Mouse (Mus musculus): ENCODE measurements at regions not wholly inside any gene's neighbourhood (a gene's known extent, or its start where the extent isn't known, plus 50 kb on each side); places are given as distances from the start of the nearest gene placed in this dataset.
"Not testable (repeated sequence)": the region's sequence is repeated elsewhere in the genome, so short reads cannot be mapped to it uniquely, and the experiment has no call there.

DNA sequence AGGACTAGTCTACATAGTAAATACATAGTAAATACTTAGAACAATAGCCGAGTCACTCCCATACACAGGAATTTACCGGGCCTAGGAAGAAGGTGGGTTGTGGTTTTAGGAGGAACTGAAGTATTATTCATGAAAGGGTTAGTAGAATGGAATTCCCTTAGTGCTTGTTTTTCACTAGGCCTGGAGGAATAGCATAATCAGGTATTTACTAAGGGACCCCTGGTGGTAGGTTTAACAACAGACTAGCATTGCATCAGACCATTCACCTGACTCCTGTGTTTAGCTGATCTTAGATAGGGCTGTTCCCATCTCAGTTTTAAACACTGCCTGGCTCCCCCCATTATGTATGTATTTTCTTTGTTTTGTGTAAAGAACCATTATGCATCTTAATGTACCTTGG, 339.0 kb downstream of the Dync2h1 start:
- not testable (repeated sequence) for DNase-seq (ENCODE audit: low read depth, low spot score)

DNA sequence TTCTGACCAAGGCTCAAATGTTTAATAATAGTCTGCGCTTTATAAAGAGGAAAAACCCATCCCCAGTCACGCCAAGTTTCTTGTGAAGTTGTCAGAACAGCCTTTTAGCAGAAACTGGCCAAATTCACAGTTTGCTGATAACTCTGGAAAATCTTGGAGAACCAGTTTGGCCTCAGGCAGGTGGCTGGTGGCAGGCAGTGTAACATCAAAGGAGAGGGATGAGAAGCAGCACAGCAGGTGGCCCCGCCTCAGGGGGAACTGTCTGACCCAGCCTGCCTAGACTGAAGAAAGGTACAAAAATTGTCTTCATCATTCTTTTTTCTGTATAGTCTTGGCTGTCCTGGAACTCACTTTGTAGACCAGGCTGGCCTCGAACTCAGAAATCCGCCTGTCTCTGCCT, 349.3 kb downstream of the Dync2h1 start:
- not testable (repeated sequence) for DNase-seq (ENCODE audit: low read depth, low spot score)

DNA sequence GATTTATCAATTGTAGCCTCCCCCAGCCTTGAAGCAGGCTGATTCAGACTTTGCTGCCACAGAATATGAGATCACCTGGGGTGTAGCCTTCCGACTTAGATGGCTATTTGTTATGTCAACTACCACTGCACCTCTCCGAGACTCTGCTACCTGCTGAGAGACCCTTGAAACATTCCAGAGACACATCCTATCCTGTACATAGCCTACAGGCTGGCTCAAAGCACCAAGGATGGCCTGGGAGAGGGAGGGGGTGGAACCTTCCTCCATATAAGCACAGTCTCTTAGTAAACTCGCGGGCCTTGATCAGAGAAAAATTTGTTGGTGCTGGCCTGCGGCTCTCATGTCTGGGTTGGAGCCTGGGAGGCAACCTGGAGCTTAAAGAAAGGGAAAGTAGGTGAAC, 349.8 kb downstream of the Dync2h1 start:
- no peak for DNase-seq (ENCODE audit: low read depth, low spot score)

DNA sequence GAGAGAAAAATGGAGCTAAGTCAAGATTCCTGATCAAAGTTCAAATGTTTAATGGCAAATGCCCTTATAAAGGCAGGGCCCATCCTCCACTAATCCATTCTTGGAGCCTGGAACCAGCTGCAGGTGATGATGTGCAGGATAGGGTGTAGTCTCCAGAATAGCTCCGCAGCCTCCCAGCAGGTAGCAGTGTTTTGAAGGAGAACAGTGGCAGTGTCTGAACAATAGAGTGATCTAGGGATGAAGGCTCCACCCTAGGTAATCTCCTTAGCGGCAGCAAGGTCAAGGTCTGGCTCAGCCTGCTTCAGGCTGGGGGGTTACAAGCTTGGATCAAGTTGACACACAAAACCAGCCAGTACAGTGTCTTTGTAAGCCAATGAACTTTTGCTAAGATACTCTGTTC, 351.4 kb downstream of the Dync2h1 start:
- DNase-seq (ENCODE audit: low read depth, low spot score): no peak

DNA sequence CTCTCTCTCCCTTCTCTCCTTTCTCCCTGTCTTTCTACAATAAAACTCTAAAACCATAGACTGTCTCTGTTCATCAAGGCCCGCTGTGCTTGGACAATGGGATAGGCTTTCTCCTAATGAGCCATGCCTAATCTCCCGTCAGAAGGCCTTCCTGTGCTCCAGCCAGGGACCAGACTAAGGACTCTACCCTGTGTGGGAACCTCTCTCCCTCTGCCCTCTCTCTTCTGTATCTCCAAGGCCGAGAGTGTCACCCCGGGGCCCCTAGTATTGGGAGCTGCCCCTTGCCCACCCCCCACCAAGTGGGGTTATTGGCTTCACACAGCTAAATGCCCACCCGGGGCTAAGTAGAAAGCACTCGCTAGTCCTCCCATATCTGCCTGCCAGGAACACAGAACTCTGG, 352.6 kb downstream of the Dync2h1 start:
- DNase-seq (ENCODE audit: low read depth, low spot score): not testable (repeated sequence)

DNA sequence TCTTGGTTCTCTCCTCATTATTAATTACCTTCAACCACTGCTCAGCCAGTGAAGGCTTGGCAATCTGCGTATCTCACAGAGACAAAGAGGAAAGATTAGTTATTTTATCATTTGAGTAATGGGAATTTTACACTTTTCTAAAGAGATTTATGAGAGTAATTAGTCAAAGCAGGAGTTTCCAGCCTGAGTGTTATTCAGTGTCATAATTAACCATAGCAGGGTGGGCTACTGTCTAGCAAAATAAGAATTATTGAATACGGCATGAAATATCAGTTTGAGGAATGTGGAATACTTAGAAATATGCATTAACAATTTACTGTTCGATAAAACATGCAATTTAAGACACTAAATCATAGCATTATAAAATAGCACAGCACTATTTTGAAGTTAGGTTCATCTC, 357.7 kb downstream of the Dync2h1 start:
- DNase-seq (ENCODE audit: low read depth, low spot score): no peak

DNA sequence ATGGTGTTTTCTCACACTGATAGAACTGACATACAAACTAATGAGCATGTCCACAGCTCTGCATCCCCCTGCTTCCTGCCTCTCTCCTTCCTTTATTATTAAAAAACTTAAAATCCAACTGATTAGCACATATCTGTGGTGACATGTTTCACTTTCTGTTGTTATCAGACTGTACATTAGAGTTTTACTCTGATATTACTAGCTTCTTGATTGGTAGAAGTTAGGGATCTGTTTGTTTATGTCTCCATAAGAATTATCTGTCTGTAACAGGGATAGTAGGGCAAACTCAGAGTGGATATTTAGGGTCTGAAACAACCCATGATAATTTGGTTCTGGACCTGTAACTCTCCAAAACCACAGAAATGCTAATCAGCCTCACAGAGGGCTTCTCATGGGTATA, 358.6 kb downstream of the Dync2h1 start:
- DNase-seq (ENCODE audit: low read depth, low spot score): no peak

DNA sequence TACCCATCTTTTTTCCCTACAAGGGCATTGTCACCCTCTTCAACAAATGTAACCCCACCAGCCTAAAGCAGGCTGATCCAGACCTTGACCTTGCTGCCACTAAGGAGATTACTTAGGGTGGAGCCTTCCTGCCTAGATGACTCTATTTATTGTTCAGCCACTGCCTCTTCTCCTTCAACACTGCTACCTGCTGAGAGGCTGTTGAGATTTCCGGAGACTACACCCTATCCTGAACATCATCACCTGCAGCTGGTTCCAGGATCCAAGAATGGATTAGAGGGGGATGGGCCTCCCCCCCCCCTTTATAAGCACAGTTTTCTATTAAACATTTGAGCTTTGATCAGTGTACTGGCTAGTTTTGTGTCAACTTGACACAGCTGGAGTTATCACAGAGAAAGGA, 360.3 kb downstream of the Dync2h1 start:
- DNase-seq (ENCODE audit: low read depth, low spot score): not testable (repeated sequence)

DNA sequence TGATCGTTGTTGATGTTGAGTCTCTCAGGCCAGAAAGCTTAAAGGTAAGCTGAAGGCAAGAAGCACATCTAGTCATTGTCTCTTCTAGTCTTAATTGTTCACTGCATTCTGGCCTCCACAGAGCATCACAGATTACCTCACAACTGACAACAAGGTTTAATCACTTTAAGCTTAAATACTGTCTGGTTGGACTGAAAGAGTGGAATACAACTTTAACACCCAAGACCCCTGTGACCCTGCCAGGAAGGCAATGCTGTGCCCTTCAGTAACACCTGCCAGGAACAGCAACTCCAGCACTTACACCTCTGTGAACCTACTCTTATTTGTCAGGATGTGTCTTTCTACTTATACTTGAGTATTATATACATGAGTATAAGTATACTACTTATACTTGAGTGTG, 360.7 kb downstream of the Dync2h1 start:
- DNase-seq (ENCODE audit: low read depth, low spot score): no peak

DNA sequence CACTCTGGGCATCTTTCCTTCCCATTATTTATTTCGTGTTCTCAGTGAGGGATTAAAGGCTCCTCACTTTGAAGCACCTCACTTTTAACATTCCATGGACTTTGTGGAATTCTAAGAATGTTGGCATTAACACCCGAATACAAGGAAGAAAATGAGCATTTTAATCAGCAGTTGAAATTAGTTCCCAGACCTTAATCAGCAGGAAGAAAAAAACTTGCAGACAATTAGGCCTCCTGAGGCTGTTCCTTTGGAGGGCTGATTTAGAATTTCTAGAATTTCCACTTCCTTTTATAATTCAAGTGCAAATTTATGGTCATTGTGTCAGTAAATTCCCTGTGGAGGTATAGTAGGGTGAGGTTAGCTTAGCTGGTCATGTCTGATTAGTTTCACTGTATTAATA, 407.6 kb downstream of the Dync2h1 start:
- no peak for DNase-seq (ENCODE audit: low read depth, low spot score)

DNA sequence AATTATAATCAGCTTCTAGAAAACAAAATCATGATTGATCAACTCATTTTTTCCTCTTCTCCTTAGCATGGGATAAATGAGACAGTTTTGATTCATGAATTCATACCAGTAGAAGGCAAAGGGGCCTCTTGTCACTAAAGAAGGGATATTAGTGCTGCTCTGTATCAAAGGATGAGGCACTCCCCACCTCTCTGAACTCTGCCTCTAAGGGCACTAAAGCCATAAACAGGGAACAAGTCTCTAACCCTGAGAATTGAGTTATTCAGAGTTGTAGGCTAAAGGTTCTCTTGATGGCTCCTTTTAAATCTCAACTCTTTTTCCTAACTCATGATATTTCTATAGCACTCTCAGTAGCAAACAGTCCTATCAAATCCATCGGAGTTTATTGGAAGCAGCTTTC, 442.8 kb downstream of the Dync2h1 start:
- no peak for DNase-seq (ENCODE audit: low read depth, low spot score)

DNA sequence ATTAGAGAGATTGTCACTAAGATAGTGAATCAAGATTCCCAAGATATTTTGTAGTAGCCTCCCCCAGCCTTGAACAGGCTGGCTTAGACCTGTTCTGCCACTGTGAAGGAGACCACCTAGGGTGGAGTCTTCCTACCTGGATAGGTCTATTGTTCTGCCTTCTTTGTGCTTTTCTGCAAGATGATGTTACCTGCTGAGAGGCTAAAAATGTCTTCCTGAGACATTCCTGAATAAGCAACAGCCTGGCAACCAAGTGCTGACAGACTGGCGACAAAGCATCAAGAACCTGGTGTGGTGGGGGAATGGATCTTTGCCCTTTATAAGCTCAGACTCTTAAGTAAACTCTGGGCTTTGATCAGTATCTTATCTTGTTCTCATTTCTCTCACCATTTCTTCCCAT, 447.8 kb downstream of the Dync2h1 start:
- DNase-seq (ENCODE audit: low read depth, low spot score): no peak

DNA sequence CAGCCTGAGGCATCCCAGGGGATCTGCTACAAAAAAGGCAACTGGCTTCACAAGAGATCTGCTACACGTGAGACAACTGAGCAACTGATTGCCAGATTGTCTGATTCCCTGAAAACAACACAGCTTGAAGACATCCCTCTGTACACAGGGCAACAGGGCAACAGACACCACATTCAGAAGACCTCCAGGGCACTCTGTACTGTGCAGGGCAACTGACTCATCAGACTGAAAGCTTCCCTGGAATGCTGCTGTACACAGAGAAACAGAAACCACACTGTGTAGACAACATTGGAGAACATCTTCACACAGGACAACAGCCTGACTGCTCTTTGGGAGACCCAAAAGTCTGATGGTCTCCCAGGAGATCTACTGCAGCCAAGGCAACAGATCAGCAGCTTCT, 456.8 kb upstream of the Ddi1 start:
- DNase-seq (ENCODE audit: low read depth, low spot score): no peak

DNA sequence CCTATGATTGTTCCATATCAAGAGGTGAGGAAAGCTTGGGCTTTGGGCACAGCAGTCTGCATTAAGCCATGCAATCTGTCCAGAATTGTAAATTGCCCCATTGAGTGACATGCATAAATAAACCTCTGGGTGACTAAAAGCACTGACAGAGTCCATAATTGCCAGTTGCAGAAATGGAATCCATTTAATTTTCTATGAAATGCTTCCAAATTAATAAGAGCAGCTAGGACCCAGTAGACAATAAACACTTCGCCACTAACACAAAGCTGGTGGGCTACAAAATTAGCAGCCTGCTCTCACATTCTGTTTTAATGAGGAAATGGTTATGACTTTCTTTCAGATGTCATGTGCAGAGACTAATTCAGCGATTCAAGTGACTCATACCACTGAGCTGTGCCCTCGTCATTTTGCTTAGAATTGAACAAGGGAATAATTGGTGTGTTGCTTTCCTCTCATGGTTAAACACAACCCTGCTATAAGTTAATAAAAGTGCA, 407.6 kb upstream of the Ddi1 start:
- peak; percentile 26 for DNase-seq (ENCODE audit: low read depth, low spot score)

DNA sequence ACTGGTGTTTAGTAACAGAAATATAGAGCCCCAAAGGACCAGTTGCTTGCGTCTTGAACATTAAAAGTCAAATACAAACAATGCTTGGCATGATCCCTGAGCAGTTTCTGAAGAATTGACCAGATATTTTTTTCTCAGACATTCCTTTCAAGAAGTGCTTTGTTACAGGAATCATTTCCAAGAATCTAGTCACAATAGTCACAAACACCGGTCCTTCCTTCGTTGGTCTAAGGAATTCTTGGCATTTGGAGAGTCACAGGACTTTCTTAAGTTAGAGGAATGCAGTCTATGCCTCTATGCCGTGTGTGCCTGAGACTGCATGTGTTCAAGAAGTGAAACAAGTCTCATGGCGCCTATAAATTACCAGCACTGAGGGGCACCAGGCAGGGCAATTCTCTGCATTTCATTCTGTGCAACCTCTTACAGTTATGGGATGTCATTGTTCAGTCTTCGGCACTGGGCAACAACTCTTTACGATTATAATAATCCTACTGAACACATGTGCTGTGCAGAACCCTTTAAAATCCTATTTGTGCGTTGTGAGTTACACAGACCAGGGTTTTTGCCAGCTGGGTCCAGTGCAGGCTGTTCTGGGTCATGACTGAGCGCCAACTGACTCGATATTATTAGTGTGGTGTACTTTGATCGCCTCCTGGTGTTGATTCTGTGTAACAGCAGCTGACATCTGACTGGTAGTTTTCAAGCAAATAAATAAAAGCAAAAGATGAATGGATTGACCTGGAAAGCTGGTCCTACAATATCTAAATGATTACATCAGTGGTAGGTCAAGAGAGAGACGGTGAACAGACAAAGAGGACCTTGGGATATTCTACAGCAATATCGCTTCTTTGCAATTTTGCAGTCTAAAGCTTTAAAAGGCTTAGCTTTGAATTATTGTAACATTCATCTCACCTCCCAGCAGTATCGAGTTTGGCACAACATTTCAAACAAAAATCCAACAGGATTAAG, 398.6 kb upstream of the Ddi1 start:
- peak; percentile 78 for DNase-seq (ENCODE audit: low read depth, low spot score)

DNA sequence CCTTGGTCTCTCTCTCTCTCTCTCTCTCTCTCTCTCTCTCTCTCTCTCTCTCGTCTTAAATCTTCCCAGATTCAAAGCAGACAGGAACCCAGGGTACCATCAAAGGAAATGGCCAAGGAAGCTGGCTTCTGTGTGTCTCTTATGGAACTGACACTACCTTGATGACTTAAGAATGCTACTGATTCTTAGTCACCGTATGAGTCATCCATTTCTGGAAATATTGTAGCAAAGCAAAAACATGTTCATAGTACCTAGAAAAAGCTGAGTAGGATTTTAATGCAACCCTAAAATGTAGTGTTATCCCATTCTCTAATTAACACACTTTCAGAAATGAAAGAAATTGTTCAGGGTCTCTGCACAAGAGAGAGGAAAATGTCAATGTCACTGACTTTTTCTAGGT, 396.0 kb upstream of the Ddi1 start:
- peak; percentile 18 for DNase-seq (ENCODE audit: low read depth, low spot score)

DNA sequence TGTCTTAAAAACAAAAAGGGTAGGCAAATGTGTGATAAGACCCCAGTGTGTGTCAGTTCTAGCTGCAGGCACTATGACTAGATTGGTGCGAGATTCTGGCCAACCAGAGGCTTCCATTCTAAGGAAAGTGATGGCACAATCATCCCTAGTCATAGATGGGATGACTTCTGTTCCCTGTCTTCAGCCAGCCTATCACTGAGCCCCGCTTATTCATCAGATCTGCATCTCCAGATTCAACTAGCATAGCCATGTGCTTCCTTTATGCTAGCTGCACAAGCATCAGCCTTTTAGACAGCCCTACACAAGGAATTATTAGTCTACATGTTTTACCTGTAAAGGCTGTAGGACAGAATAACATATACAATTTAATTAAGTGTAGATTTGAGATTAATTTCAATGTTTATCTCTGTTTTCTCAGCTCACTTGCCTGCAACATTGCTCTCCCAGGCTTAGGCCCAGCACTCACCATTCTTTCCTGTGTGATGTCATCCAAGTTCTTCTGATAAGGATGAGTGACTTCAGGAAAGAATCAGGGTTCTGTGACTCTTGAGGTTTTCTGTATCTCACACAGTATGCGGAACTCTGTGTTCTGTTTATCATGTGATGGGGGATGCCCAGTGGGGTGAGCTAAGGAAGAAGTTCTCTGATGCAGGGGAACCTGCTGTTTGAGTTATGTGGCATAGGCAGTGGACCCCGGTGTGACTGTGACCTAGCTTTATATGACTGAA, 382.8 kb upstream of the Ddi1 start:
- no peak for DNase-seq (ENCODE audit: low read depth, low spot score)

DNA sequence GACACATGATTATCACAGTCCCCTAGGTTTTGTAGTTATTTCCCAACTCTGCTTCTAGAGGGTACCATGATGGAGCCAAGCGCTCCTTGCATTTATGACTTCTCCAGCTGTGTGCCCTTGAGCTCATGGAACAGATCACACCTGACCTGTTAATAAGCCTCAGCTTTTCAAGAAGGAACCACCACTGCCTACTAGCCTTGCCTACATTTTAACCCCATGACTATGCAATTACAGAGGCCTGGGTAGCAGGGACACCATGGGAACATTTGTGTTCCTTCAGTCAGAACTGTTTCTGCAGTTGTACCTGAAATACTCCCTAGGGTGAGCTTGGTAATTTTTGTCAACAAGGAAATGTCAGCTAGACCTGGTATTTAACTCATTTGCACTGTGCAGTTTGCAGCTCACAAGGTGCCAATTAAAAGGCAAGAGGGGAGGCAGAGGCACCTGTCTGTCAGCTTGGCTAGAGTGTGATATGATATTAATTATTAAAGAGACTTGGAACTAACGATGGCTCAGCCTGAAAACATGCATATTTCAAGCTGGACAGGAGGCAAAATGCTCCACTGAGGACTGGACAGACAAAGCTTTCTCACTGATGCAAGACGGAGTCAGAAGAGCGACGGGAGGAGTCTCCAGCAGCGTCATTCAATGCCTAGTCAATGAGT, 382.1 kb upstream of the Ddi1 start:
- DNase-seq (ENCODE audit: low read depth, low spot score): no peak

DNA sequence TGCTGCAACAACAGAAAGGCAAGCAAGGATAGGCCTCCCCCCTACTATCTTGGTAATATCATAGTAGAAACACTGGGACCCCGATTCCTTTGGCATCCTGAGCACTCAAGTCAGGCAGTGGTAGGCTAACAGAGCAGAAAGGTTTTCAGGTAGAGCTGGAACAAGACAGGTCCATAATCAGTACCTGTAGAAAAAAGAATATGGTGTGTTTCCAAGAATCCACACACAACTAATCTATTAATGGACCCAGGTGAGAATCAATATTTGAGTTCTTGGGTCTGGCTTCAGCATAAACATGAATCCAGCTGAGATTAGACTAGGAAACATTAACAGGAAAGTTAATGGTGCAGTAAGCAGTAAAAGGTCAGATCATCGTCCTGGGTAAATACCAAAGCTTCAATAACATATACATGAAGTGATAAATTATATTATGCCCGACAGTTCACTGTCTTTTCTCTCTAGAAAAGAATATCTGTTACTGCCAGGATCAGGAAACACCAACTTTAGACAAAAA, 376.2 kb upstream of the Ddi1 start:
- DNase-seq (ENCODE audit: low read depth, low spot score): no peak

DNA sequence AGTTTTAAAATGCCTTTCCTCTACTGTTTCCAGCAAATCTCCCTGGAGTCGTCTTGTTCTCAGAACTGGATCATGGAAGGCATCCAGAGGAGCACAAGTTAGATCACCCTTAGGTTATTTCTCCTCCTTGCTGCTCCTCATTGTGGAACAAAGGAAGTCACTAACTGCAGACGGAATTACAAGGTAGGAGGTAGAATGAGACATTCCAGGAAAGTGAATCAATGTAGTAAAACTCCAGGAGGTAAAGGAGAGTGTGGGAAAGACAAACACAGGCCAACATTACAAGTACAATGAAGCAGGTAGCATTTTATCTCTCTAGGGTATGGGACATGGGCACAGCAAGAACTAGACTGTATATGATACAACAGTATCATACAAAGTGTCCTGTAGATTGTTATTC, 375.7 kb upstream of the Ddi1 start:
- DNase-seq (ENCODE audit: low read depth, low spot score): no peak

DNA sequence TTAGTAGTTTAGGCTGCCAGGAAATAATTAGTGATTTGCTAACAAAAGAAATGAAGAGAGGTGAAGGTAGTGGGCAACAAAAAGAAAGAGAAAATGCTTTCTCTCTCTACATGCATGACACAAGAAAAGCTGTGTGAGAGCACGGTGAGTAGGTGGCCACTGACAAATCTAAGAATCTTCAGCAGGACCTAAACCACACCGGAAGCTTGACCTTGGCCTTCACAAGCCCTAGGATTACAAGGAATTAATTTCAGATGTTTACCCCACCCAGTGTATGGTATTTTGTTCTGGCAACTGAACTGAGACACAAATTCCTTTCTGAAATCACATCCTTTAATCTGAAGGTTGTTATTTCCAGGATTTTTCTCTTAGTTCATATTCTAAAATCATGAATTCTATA, 347.5 kb upstream of the Ddi1 start:
- no peak for DNase-seq (ENCODE audit: low read depth, low spot score)

DNA sequence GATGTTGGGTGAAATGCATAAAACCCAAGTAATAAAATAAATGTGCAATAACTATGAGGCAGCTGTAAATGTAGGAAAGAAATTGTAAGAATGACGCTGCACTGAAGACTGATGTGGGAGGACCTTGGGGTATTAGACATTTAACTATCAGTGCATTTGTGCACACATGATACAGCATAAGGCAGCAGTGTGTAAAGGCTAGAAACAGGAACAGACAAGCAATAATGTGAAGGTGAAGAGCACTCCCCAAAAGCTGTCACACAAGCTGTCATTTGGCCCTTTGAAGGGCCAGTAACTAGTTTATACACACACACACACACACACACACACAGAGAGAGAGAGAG, 339.6 kb upstream of the Ddi1 start:
- no peak for DNase-seq (ENCODE audit: low read depth, low spot score)

Data from brain, adult 2 months (tissue).